Mouse (Mus musculus): ENCODE measurements around the gene Zfp775. TPM values are rescaled to one million over a fixed set of nuclear protein-coding genes. Genes with fewer than 3 reads are reported as not detected.
A peak's percentile ranks its signal among the peaks of the same experiment; 100 is the strongest.

Gene Zfp775
- polyA plus RNA-seq, 1 experiment from 2014 or later = 15.7 TPM

- H3K27me3 ChIP-seq = no peaks in the 10 kb centered on the region
- peaks cover 17% of the 10 kb centered on the region for H3K4me1 ChIP-seq
- H3K4me2 ChIP-seq (replicated peaks) = peak within 1 kb of the TSS; percentile 82
- peak within 1 kb of the TSS; percentile 88 for H3K9ac ChIP-seq (replicated peaks)
- H3K27ac ChIP-seq (replicated peaks) = peak within 1 kb of the TSS; percentile 91
- WGBS = 3% methylated on average over 44 of the region's 45 CpGs
- peaks cover 29% of the 10 kb centered on the region for H3K36me3 ChIP-seq
- peak; percentile 93 for ATAC-seq (ENCODE audit: low FRiP score, low read depth)
- peaks cover 16% of the 10 kb centered on the region for H3K9me3 ChIP-seq
- H3K4me3 ChIP-seq = peak within 1 kb of the TSS; percentile 85
Observed at GRCm38 (mm10) chr6:48593158-48594042, 8.5 kb upstream of the Zfp775 start, which contains the start of the genes Repin1 and Gm44965. Repin1 (plus strand) TSS chr6:48593883. Gm44965 (plus strand) TSS chr6:48593941.

- Histone ChIP-seq H3K27me3 (no peaks in the 10 kb centered on the region), H3K4me1 (peaks cover 17% of the 10 kb centered on the region), H3K27ac (replicated peaks) (peak overlapping the region; percentile 91), H3K9ac (replicated peaks) (peak overlapping the region; percentile 88), H3K4me2 (replicated peaks) (peak overlapping the region; percentile 82), H3K4me3 (peak overlapping the region; percentile 85), H3K9me3 (peaks cover 16% of the 10 kb centered on the region), H3K36me3 (peaks cover 37% of the 10 kb centered on the region)
- under 1% methylated on average over 41 of the region's 41 CpGs for WGBS
- peak; percentile 72 for ATAC-seq (ENCODE audit: low FRiP score, low read depth)
Observed at GRCm38 (mm10) chr6:48594043-48594738, 7.7 kb upstream of the Zfp775 start.

- H3K27ac ChIP-seq (replicated peaks) = no peak overlapping the region
- peak overlapping the region; percentile 85 for H3K4me3 ChIP-seq
- peaks cover 16% of the 10 kb centered on the region for H3K9me3 ChIP-seq
- peaks cover 48% of the 10 kb centered on the region for H3K36me3 ChIP-seq
- peak overlapping the region; percentile 82 for H3K4me2 ChIP-seq (replicated peaks)
- WGBS = 60% methylated on average over 1 of the region's 1 CpGs
- no peak for ATAC-seq (ENCODE audit: low FRiP score, low read depth)
- H3K9ac ChIP-seq (replicated peaks) = peak overlapping the region; percentile 88
- no peaks in the 10 kb centered on the region for H3K27me3 ChIP-seq
- peaks cover 17% of the 10 kb centered on the region for H3K4me1 ChIP-seq
Observed at GRCm38 (mm10) chr6:48595278-48595677, 6.6 kb upstream of the Zfp775 start.

- WGBS = 96% methylated on average over 45 of the region's 45 CpGs
- Histone ChIP-seq H3K27ac (replicated peaks) (no peak overlapping the region), H3K9me3 (peaks cover 16% of the 10 kb centered on the region), H3K27me3 (no peaks in the 10 kb centered on the region), H3K4me3 (no peak overlapping the region), H3K4me2 (replicated peaks) (no peak overlapping the region), H3K9ac (replicated peaks) (no peak overlapping the region), H3K36me3 (peaks cover 48% of the 10 kb centered on the region), H3K4me1 (peaks cover 24% of the 10 kb centered on the region)
- ATAC-seq (ENCODE audit: low FRiP score, low read depth) = no peak
Observed at GRCm38 (mm10) chr6:48596545-48597232, 5.2 kb upstream of the Zfp775 start.

- no peak overlapping the region for H3K4me2 ChIP-seq (replicated peaks)
- H3K27ac ChIP-seq (replicated peaks) = no peak overlapping the region
- H3K4me3 ChIP-seq = no peak overlapping the region
- peaks cover 24% of the 10 kb centered on the region for H3K4me1 ChIP-seq
- WGBS = 96% methylated on average over 27 of the region's 27 CpGs
- H3K36me3 ChIP-seq = peaks cover 48% of the 10 kb centered on the region
- no peak overlapping the region for H3K9ac ChIP-seq (replicated peaks)
- H3K27me3 ChIP-seq = no peaks in the 10 kb centered on the region
- H3K9me3 ChIP-seq = peaks cover 16% of the 10 kb centered on the region
- ATAC-seq (ENCODE audit: low FRiP score, low read depth) = no peak
Observed at GRCm38 (mm10) chr6:48597233-48597625, 4.6 kb upstream of the Zfp775 start.

GRCm38 (mm10) chr6:48600594-48600993 is 1.3 kb upstream of the Zfp775 start:
- WGBS = 92% methylated on average over 1 of the region's 1 CpGs
- no peak overlapping the region; the same call in 1 of the 2 replicates for H3K27ac ChIP-seq (replicated peaks)
- ATAC-seq (ENCODE audit: low FRiP score, low read depth) = no peak
- peaks cover 16% of the 10 kb centered on the region for H3K9me3 ChIP-seq
- H3K27me3 ChIP-seq = no peaks in the 10 kb centered on the region
- H3K4me1 ChIP-seq = peaks cover 14% of the 10 kb centered on the region
- H3K9ac ChIP-seq (replicated peaks) = 0 out of 2 replicates have a peak overlapping the region, but pooled peaks have one; percentile 84
- no peak overlapping the region for H3K4me2 ChIP-seq (replicated peaks)
- no peak overlapping the region for H3K4me3 ChIP-seq
- peaks cover 47% of the 10 kb centered on the region for H3K36me3 ChIP-seq

GRCm38 (mm10) chr6:48602080-48602741 is 348 bp downstream of the Zfp775 start:
- ATAC-seq (ENCODE audit: low FRiP score, low read depth) = peak; percentile 83
- Histone ChIP-seq H3K9me3 (peaks cover 6% of the 10 kb centered on the region), H3K36me3 (peaks cover 31% of the 10 kb centered on the region), H3K27me3 (no peaks in the 10 kb centered on the region), H3K4me3 (peak overlapping the region; percentile 71), H3K9ac (replicated peaks) (peak overlapping the region; percentile 84), H3K27ac (replicated peaks) (peak overlapping the region; percentile 89), H3K4me1 (peaks cover 14% of the 10 kb centered on the region), H3K4me2 (replicated peaks) (peak overlapping the region; percentile 73)
- 2% methylated on average over 28 of the region's 28 CpGs for WGBS

- WGBS = 75% methylated on average over 2 of the region's 2 CpGs
- H3K9ac ChIP-seq (replicated peaks) = no peak overlapping the region
- no peak overlapping the region for H3K27ac ChIP-seq (replicated peaks)
- no peak overlapping the region for H3K4me2 ChIP-seq (replicated peaks)
- H3K4me3 ChIP-seq = no peak overlapping the region
- H3K36me3 ChIP-seq = peaks cover 10% of the 10 kb centered on the region
- no peak for ATAC-seq (ENCODE audit: low FRiP score, low read depth)
- no peaks in the 10 kb centered on the region for H3K27me3 ChIP-seq
- H3K4me1 ChIP-seq = no peaks in the 10 kb centered on the region
- H3K9me3 ChIP-seq = no peaks in the 10 kb centered on the region
Observed at GRCm38 (mm10) chr6:48608124-48608523, 6.3 kb downstream of the Zfp775 start.

- Histone ChIP-seq H3K4me2 (replicated peaks) (no peak overlapping the region), H3K4me1 (no peaks in the 10 kb centered on the region), H3K36me3 (peaks cover 24% of the 10 kb centered on the region), H3K9me3 (no peaks in the 10 kb centered on the region), H3K9ac (replicated peaks) (no peak overlapping the region), H3K4me3 (no peak overlapping the region), H3K27me3 (no peaks in the 10 kb centered on the region), H3K27ac (replicated peaks) (no peak overlapping the region)
- WGBS = 52% methylated on average over 7 of the region's 7 CpGs
- ATAC-seq (ENCODE audit: low FRiP score, low read depth) = no peak
Observed at GRCm38 (mm10) chr6:48609512-48609911, 7.6 kb downstream of the Zfp775 start.

GRCm38 (mm10) chr6:48610657-48611056 is 8.8 kb downstream of the Zfp775 start:
- no peak overlapping the region for H3K4me3 ChIP-seq
- no peak for ATAC-seq (ENCODE audit: low FRiP score, low read depth)
- peaks cover 30% of the 10 kb centered on the region for H3K36me3 ChIP-seq
- H3K27me3 ChIP-seq = no peaks in the 10 kb centered on the region
- H3K4me2 ChIP-seq (replicated peaks) = no peak overlapping the region
- H3K9me3 ChIP-seq = no peaks in the 10 kb centered on the region
- H3K27ac ChIP-seq (replicated peaks) = no peak overlapping the region
- no peaks in the 10 kb centered on the region for H3K4me1 ChIP-seq
- 87% methylated on average over 3 of the region's 3 CpGs for WGBS
- no peak overlapping the region for H3K9ac ChIP-seq (replicated peaks)

GRCm38 (mm10) chr6:48613464-48613863 is 11.6 kb downstream of the Zfp775 start:
- Histone ChIP-seq H3K4me1 (no peaks in the 10 kb centered on the region), H3K9ac (replicated peaks) (no peak overlapping the region), H3K36me3 (peaks cover 42% of the 10 kb centered on the region), H3K9me3 (no peaks in the 10 kb centered on the region), H3K4me2 (replicated peaks) (no peak overlapping the region), H3K4me3 (no peak overlapping the region), H3K27me3 (no peaks in the 10 kb centered on the region), H3K27ac (replicated peaks) (no peak overlapping the region)
- no peak for ATAC-seq (ENCODE audit: low FRiP score, low read depth)
- WGBS = 85% methylated on average over 4 of the region's 4 CpGs

Measured in midbrain, embryonic 12.5 days (tissue).